Mouse (Mus musculus): ENCODE data around the gene Cracr2b. TPM values are rescaled to one million over a fixed set of nuclear protein-coding genes. Genes with fewer than 3 reads are reported as not detected.

Gene Cracr2b
- total and polyA plus RNA-seq, 2 experiments from 2014 or later, result 5.3 to 5.9 TPM

- H3K9ac ChIP-seq (replicated peaks; ENCODE audit: low read length, poor library complexity, severe bottlenecking), result peak overlapping the region; percentile 77; the same call in 1 of the 2 replicates
- peak overlapping the region; percentile 79; the same call in 1 of the 2 replicates for H3K27ac ChIP-seq (ENCODE audit: low read depth, low read length)
Observed at GRCm38 (mm10) chr7:141435856-141436522, 24.9 kb upstream of the Cracr2b start.

GRCm38 (mm10) chr7:141436523-141436892 lies 24.4 kb upstream of the Cracr2b start:
- Histone ChIP-seq H3K27me3 (ENCODE audit: insufficient read depth, low read length) (no peaks in the 10 kb centered on the region), H3K4me3 (ENCODE audit: low read depth, low read length) (peak overlapping the region; percentile 66), H3K9me3 (ENCODE audit: low read length) (no peaks in the 10 kb centered on the region), H3K9ac (replicated peaks; ENCODE audit: low read length, poor library complexity, severe bottlenecking) (peak overlapping the region; percentile 79), H3K36me3 (ENCODE audit: insufficient read depth, low read length) (peaks cover 15% of the 10 kb centered on the region), H3K27ac (ENCODE audit: low read depth, low read length) (peak overlapping the region; percentile 80; the same call in 1 of the 2 replicates), H3K4me2 (ENCODE audit: low read depth, low read length, poor library complexity, severe bottlenecking) (peak overlapping the region; percentile 92), H3K4me1 (ENCODE audit: insufficient read depth, low read length) (peaks cover 20% of the 10 kb centered on the region)
- 28% methylated on average over 2 of the region's 2 CpGs for WGBS
- DNase-seq (ENCODE audit: low spot score) (no peak), ATAC-seq (ENCODE audit: low FRiP score) (no peak)
- no peak for TF ChIP-seq CTCF (IDR thresholded peaks at IDR 0.05)

More at GRCm38 (mm10) chr7:141435856-141436522, 24.9 kb upstream of the Cracr2b start:
- no peak for DNase-seq (ENCODE audit: low spot score)
- WGBS, result 72% methylated on average over 9 of the region's 9 CpGs
- H3K4me1 ChIP-seq (ENCODE audit: insufficient read depth, low read length), result peaks cover 20% of the 10 kb centered on the region
- no peak for ATAC-seq (ENCODE audit: low FRiP score)
- no peak for TF ChIP-seq CTCF (IDR thresholded peaks at IDR 0.05)
- peak overlapping the region; percentile 92 for H3K4me2 ChIP-seq (ENCODE audit: low read depth, low read length, poor library complexity, severe bottlenecking)
- H3K9me3 ChIP-seq (ENCODE audit: low read length), result no peaks in the 10 kb centered on the region
- H3K27me3 ChIP-seq (ENCODE audit: insufficient read depth, low read length), result no peaks in the 10 kb centered on the region
- peaks cover 19% of the 10 kb centered on the region for H3K36me3 ChIP-seq (ENCODE audit: insufficient read depth, low read length)
- peak overlapping the region; percentile 66; the same call in 1 of the 2 replicates for H3K4me3 ChIP-seq (ENCODE audit: low read depth, low read length)

- Histone ChIP-seq H3K9ac (replicated peaks; ENCODE audit: low read length, poor library complexity, severe bottlenecking) (peak within 1 kb of the TSS; percentile 79), H3K4me1 (ENCODE audit: insufficient read depth, low read length) (peaks cover 20% of the 10 kb centered on the region), H3K27me3 (ENCODE audit: insufficient read depth, low read length) (no peaks in the 10 kb centered on the region), H3K36me3 (ENCODE audit: insufficient read depth, low read length) (peaks cover 6% of the 10 kb centered on the region), H3K4me3 (ENCODE audit: low read depth, low read length) (peak within 1 kb of the TSS; percentile 66), H3K4me2 (ENCODE audit: low read depth, low read length, poor library complexity, severe bottlenecking) (peak within 1 kb of the TSS; percentile 92), H3K27ac (ENCODE audit: low read depth, low read length) (peak within 1 kb of the TSS; percentile 80), H3K9me3 (ENCODE audit: low read length) (no peaks in the 10 kb centered on the region)
- TF ChIP-seq CTCF (IDR thresholded peaks at IDR 0.05), result peak; percentile 77
- DNase-seq (ENCODE audit: low spot score) (peak; percentile 88), ATAC-seq (ENCODE audit: low FRiP score) (peak; percentile 81)
- WGBS, result 5% methylated on average over 53 of the region's 53 CpGs
Observed at GRCm38 (mm10) chr7:141437178-141438120, 23.4 kb upstream of the Cracr2b start, which contains the start of gene Slc25a22. TSS of gene Slc25a22 (minus strand) at chr7:141437892.

GRCm38 (mm10) chr7:141438201-141438968 lies 22.5 kb upstream of the Cracr2b start:
- peak overlapping the region; percentile 79; the same call in 1 of the 2 replicates for H3K9ac ChIP-seq (replicated peaks; ENCODE audit: low read length, poor library complexity, severe bottlenecking)
- peak overlapping the region; percentile 92 for H3K4me2 ChIP-seq (ENCODE audit: low read depth, low read length, poor library complexity, severe bottlenecking)
- H3K4me1 ChIP-seq (ENCODE audit: insufficient read depth, low read length), result peaks cover 20% of the 10 kb centered on the region
- peak overlapping the region; percentile 80 for H3K27ac ChIP-seq (ENCODE audit: low read depth, low read length)
- H3K36me3 ChIP-seq (ENCODE audit: insufficient read depth, low read length), result no peaks in the 10 kb centered on the region
- WGBS, result 92% methylated on average over 12 of the region's 12 CpGs
- H3K4me3 ChIP-seq (ENCODE audit: low read depth, low read length), result peak overlapping the region; percentile 66; the same call in 1 of the 2 replicates
- no peak for TF ChIP-seq CTCF (IDR thresholded peaks at IDR 0.05)
- no peak for ATAC-seq (ENCODE audit: low FRiP score)
- no peak for DNase-seq (ENCODE audit: low spot score)
- no peaks in the 10 kb centered on the region for H3K9me3 ChIP-seq (ENCODE audit: low read length)
- no peaks in the 10 kb centered on the region for H3K27me3 ChIP-seq (ENCODE audit: insufficient read depth, low read length)

GRCm38 (mm10) chr7:141439140-141439679 lies 21.7 kb upstream of the Cracr2b start:
- peaks cover 14% of the 10 kb centered on the region for H3K4me1 ChIP-seq (ENCODE audit: insufficient read depth, low read length)
- H3K36me3 ChIP-seq (ENCODE audit: insufficient read depth, low read length), result no peaks in the 10 kb centered on the region
- H3K27ac ChIP-seq (ENCODE audit: low read depth, low read length), result no peak overlapping the region
- no peak for ATAC-seq (ENCODE audit: low FRiP score)
- no peak for DNase-seq (ENCODE audit: low spot score)
- 95% methylated on average over 10 of the region's 10 CpGs for WGBS
- H3K4me2 ChIP-seq (ENCODE audit: low read depth, low read length, poor library complexity, severe bottlenecking), result no peak overlapping the region
- no peaks in the 10 kb centered on the region for H3K9me3 ChIP-seq (ENCODE audit: low read length)
- H3K4me3 ChIP-seq (ENCODE audit: low read depth, low read length), result no peak overlapping the region
- TF ChIP-seq CTCF (IDR thresholded peaks at IDR 0.05), result no peak
- H3K9ac ChIP-seq (replicated peaks; ENCODE audit: low read length, poor library complexity, severe bottlenecking), result no peak overlapping the region
- H3K27me3 ChIP-seq (ENCODE audit: insufficient read depth, low read length), result no peaks in the 10 kb centered on the region
